Mouse (Mus musculus) gastrocnemius, postnatal 4 days (tissue): ENCODE measurements around the gene Ccdc62. TPM values are rescaled to one million over a fixed set of nuclear protein-coding genes. Genes with fewer than 3 reads are reported as not detected.

Source experiments
- microRNA-seq: library from miRNA; unstranded; fragments of <30 nt; microRNA quantifications from one replicate; pipeline ENCODE4 v1.2.0, GENCODE M21; 2021
- total RNA-seq, 2 experiments: library from RNA; stranded (reverse); gene quantifications; 2 replicates each; pipeline ENCODE4 v1.2.3; 2021

The Ccdc62 gene
- total RNA-seq, 2 experiments from 2014 or later = 2.5 to 4.1 TPM

Small RNAs within 50 kb of the gene (microRNA-seq; reads per million reads assigned to microRNA genes)
- gene Mir7032 = not detected

Other genes with a start within 250 kb of the Ccdc62 start
- 10 to 100 TPM; 79.5 to 94.5 TPM for gene Clip1, start 246.1 kb upstream of the Ccdc62 start, total RNA-seq
- 10 to 100 TPM; 42.8 to 50.7 TPM for gene Zcchc8, start 209.6 kb upstream of the Ccdc62 start, total RNA-seq
- 10 to 100 TPM; 64.5 to 87.8 TPM for gene Rsrc2, start 181.3 kb upstream of the Ccdc62 start, total RNA-seq
- gene Kntc1, start 181.0 kb upstream of the Ccdc62 start, total RNA-seq = 10 to 100 TPM; 14.3 to 15.1 TPM
- gene Hcar2, start 65.2 kb upstream of the Ccdc62 start, total RNA-seq = 1 to 10 TPM in 1 of 2 experiments, under 1 TPM in 1; 0.96 to 1.8 TPM
- gene Hcar1, start 50.7 kb upstream of the Ccdc62 start, total RNA-seq = 1 to 10 TPM; 1.4 to 3.3 TPM
- 10 to 100 TPM; 59.8 to 66.3 TPM for gene Denr, start 23.5 kb upstream of the Ccdc62 start, total RNA-seq
- gene Gm43518, start 3.3 kb upstream of the Ccdc62 start, total RNA-seq = under 1 TPM in 1 of 2 experiments, not detected in 1; 0.69 TPM
- gene Hip1r, start 42.9 kb downstream of the Ccdc62 start, total RNA-seq = 1 to 10 TPM; 5.5 to 6.6 TPM
- 10 to 100 TPM; 24.4 to 29.3 TPM for gene Vps37b, start 101.6 kb downstream of the Ccdc62 start, total RNA-seq
- 1 to 10 TPM; 5.2 to 6.1 TPM for gene Abcb9, start 165.1 kb downstream of the Ccdc62 start, total RNA-seq
- 10 to 100 TPM in 1 of 2 experiments, 1 to 10 TPM in 1; 9.0 to 11.2 TPM for gene Ogfod2, start 181.6 kb downstream of the Ccdc62 start, total RNA-seq
- gene Arl6ip4, start 185.4 kb downstream of the Ccdc62 start, total RNA-seq = 10 to 100 TPM; 69.9 to 76.4 TPM